Mouse (Mus musculus) erythroblast, embryonic 14.5 days (primary cell): ENCODE results near the gene Nab2. TPM values are rescaled to one million over a fixed set of nuclear protein-coding genes. Genes with fewer than 3 reads are reported as not detected.

ENCODE experiments used
- H3K27me3 ChIP-seq: 2 replicates; pipeline ENCODE4 v1.6.1; 2012; ENCODE audit warnings: inconsistent platforms; ENCODE audit not compliant: control insufficient read depth
- H3K36me3 ChIP-seq: 2 replicates; pipeline ENCODE4 v1.6.1; 2012; ENCODE audit warnings: mild to moderate bottlenecking, inconsistent platforms; ENCODE audit not compliant: control insufficient read depth
- H3K4me1 ChIP-seq: 2 replicates; pipeline ENCODE4 v1.6.1; 2012; ENCODE audit warnings: inconsistent platforms; ENCODE audit not compliant: control insufficient read depth
- H3K4me3 ChIP-seq: replicated peaks from 2 replicates; pipeline ENCODE3; 2012; ENCODE audit warnings: moderate library complexity, mild to moderate bottlenecking, inconsistent platforms
- H3K9me3 ChIP-seq: 2 replicates; pipeline ENCODE4 v1.6.1; 2012; ENCODE audit warnings: low read length, inconsistent platforms, mixed read lengths; ENCODE audit not compliant: control insufficient read depth
- GATA1 ChIP-seq: IDR thresholded peaks from 2 replicates; pipeline ENCODE4 v1.6.1; 2012; ENCODE audit warnings: low read length, inconsistent platforms, mixed read lengths
- TAL1 ChIP-seq: IDR thresholded peaks from 3 replicates; pipeline ENCODE4 v1.6.1; 2012; ENCODE audit warnings: low read length, inconsistent platforms, mixed read lengths
- polyA plus RNA-seq: library from polyadenylated mRNA; stranded (reverse); fragments of >175 nt; gene quantifications from 2 replicates; pipeline ENCODE4 v1.2.3, GENCODE M21; 2012

Gene Nab2
- polyA plus RNA-seq, 1 experiment, result 0.08 TPM

DNA sequence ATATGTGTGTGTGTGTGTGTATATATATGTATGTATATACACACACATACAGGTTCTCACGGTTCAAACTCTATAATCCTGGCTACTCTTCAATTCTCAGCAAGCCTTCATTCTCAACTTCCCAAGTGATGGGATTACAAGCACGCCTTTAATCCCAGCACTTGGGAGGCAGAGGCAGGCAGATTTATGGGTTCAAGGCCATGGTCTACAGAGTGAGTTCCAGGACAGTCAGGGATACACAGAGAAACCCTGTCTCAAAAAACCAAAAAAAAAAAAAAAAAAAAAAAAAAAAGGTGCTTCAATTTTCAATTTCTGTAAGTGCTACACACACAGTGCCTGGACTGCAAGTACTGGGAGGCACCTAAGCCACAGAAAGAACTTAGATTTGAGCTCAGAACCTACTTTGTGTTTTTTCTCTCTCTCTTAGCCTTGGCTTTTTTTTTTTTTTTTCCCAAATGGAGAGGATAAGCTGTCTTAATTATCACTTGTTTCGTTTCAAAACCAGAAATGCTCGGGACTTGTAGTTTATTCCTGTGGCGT lies 7.6 kb upstream of the Nab2 start:
- Histone ChIP-seq H3K4me1 (peaks cover 32% of the 10 kb centered on the region), H3K27me3 (no peaks in the 10 kb centered on the region), H3K4me3 (peak overlapping the region; percentile 92), H3K9me3 (peaks cover 2% of the 10 kb centered on the region; the same call in 1 of the 2 replicates), H3K36me3 (peaks cover 8% of the 10 kb centered on the region)
- TF ChIP-seq GATA1 (no peak), TAL1 (no peak)

DNA sequence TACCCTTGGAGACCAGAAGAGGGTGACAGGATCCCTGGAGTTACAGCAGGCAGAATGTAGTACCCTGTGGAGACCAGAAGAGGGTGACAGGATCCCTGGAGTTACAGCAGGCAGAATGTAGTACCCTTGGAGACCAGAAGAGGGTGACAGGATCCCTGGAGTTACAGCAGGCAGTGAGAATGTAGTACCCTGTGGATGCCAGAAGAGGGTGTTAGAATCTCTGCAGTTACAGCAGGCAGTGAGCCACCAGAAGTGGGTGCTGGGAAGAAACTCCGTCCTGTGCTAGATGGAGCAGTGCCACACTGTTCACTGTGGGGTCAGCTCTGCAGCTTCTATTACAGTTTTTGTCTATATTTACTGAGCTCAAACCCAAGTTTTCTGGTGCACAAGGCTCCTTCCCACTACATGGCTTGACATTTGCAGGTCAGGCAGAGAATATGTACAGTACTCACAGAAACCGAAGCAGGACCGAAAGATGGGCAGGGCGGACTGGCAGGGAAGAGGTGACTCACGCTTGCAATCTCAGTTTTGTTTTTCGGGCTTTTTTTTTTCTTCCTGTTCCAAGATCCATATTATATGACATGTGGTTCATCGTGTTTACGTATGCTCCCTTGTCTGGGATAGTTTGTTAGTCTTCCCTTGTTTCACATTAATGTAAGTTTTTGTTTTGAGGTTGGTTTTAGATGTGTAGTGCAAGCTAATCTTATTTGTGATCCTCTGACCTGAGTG lies 6.6 kb upstream of the Nab2 start:
- peaks cover 7% of the 10 kb centered on the region for H3K36me3 ChIP-seq
- no peak overlapping the region for H3K4me3 ChIP-seq
- H3K4me1 ChIP-seq, result peaks cover 32% of the 10 kb centered on the region
- TF ChIP-seq TAL1 (no peak), GATA1 (no peak)
- peaks cover 2% of the 10 kb centered on the region; the same call in 1 of the 2 replicates for H3K9me3 ChIP-seq
- peaks cover 3% of the 10 kb centered on the region; the same call in 1 of the 2 replicates for H3K27me3 ChIP-seq

DNA sequence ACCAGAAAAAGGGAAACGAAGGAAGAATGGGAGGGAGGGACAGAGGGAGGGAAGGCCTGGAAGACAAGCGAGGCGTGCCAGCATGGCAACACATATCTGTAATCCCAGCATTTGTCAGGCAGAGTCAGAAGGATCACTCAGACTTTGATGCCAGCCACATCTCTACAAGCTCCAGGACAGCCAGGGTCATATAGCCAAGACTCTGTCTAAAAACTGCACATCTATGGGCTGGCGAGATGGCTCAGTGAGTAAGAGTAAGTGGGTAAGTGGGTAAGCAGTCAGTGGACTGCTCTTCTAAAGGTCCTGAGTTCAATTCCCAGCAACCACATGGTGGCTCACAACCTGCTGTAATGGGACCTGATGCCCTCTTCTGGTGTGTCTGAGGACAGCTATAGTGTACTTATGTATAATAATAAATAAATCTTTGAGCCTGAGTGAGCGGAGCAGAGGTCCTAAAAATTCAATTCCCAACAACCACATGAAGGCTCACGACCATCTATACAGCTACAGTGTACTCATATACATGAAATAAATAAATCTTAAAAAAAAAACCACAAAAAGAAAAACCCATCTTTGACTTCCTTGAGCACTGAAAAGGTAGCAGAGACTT lies 5.8 kb upstream of the Nab2 start:
- H3K36me3 ChIP-seq, result peaks cover 5% of the 10 kb centered on the region
- no peak for TF ChIP-seq TAL1
- TF ChIP-seq GATA1, result no peak
- no peak overlapping the region for H3K4me3 ChIP-seq
- peaks cover 30% of the 10 kb centered on the region for H3K4me1 ChIP-seq
- H3K27me3 ChIP-seq, result peaks cover 9% of the 10 kb centered on the region
- peaks cover 2% of the 10 kb centered on the region; the same call in 1 of the 2 replicates for H3K9me3 ChIP-seq

DNA sequence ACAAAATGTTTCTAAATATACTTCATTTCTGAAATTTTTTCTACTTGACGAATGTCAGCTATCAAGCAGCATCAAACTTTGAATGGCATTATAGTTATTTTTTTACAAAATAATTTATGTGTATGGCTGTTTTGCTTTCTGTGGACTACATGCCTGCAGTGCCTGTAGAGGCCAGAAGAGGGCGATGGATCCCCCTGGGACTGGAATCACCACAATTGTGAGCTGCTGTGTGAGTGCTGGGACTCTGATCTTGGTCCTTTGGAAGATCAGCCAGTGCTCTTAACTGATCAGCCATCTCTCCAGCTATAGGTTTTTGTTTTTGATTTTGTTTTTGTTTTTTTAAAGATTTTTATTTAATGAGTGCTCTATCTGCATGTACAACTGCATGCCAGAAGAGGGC lies 2.9 kb upstream of the Nab2 start:
- Histone ChIP-seq H3K27me3 (peaks cover 38% of the 10 kb centered on the region), H3K4me1 (peaks cover 26% of the 10 kb centered on the region), H3K36me3 (no peaks in the 10 kb centered on the region), H3K9me3 (peaks cover 6% of the 10 kb centered on the region; the same call in 1 of the 2 replicates), H3K4me3 (no peak overlapping the region)
- no peak for TF ChIP-seq TAL1
- TF ChIP-seq GATA1, result no peak

DNA sequence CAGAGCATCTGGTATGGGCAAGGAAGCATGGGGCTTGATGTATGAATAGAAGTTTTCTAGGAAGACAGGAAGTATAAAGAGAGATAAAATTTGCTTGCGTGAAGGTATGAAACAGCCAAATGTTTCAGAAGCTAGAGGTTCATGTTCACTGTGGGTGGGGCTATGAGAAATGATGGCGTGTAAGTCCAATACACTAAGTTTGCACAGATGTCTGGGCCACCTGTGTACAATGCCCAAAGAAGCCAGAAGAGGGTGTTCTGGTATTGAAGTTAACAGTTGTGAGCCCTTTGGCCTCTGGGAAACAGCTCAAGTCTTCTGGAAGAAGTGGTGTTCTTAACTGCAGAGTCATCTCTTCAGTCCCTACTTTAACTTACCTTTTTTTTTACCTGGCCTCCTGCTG lies 1.8 kb upstream of the Nab2 start:
- peaks cover 6% of the 10 kb centered on the region; the same call in 1 of the 2 replicates for H3K9me3 ChIP-seq
- no peak overlapping the region for H3K4me3 ChIP-seq
- peaks cover 27% of the 10 kb centered on the region for H3K4me1 ChIP-seq
- H3K27me3 ChIP-seq, result peaks cover 49% of the 10 kb centered on the region
- no peak for TF ChIP-seq GATA1
- no peaks in the 10 kb centered on the region for H3K36me3 ChIP-seq

DNA sequence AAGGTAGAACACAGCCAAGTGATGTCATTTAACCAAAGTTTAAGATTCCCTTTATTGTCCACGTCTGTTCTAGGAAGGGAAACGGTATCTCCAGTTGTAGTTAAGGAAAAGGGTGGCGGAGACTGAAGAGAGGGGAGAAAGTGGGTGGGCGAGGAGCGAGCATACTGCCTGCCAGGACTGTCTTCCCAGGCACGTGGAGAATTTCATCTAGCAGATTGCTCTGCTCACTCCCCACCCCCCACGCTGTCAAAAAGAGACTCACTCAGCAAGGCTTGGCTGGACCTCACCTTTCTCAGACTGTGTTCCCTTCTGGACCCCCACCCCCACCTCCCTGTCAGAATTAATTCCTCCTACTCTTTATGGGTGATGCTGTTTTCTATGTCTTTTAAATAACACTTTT lies 802 bp upstream of the Nab2 start:
- Histone ChIP-seq H3K4me3 (no peak overlapping the region), H3K27me3 (peaks cover 59% of the 10 kb centered on the region), H3K9me3 (peaks cover 4% of the 10 kb centered on the region; the same call in 1 of the 2 replicates), H3K4me1 (peaks cover 25% of the 10 kb centered on the region), H3K36me3 (peaks cover 4% of the 10 kb centered on the region; the same call in 1 of the 2 replicates)
- no peak for TF ChIP-seq GATA1
- no peak for TF ChIP-seq TAL1

DNA sequence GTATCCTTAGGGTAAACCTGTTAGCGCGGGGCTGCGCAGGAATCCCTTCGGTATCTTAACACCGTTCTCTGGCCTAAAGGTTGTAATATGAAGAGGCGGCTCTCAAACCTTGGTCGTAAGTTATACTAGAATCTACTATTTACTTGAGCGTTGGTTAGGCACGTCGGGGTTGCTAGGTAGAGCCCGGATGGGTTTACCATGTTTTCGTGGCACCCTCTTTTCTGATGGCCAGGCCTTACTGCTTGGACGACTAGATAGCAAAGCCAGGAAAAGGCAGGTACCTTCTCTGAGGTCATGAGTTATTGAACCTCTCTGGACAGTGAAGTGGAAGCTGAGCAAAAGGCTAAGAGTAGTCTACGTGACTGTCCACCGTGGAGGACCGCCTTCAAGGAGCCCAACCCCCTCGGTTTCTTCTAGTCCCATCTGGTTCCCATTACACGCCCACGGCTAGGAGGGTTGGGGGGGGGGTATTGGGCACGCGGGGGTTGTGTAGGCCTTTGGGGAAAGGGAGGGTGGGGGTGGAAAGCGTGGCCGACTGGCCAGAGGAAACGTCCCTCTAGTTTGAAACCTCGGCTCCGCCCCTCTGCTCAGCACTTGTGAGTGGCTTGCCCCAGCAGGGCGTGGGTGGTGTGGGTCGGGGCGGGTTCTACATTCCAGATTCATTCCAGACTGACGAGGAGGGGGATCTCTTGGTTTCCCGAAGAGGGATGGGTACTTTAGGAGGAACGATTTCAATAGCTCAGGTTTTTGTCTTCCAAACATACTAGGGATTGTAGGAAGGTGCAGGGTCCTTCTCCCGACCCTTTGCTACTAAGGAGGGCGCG lies 887 bp downstream of the Nab2 start:
- TF ChIP-seq TAL1 (no peak), GATA1 (no peak)
- Histone ChIP-seq H3K27me3 (peaks cover 76% of the 10 kb centered on the region), H3K36me3 (peaks cover 8% of the 10 kb centered on the region; the same call in 1 of the 2 replicates), H3K9me3 (peaks cover 4% of the 10 kb centered on the region; the same call in 1 of the 2 replicates), H3K4me1 (peaks cover 33% of the 10 kb centered on the region), H3K4me3 (peak overlapping the region; percentile 34)

DNA sequence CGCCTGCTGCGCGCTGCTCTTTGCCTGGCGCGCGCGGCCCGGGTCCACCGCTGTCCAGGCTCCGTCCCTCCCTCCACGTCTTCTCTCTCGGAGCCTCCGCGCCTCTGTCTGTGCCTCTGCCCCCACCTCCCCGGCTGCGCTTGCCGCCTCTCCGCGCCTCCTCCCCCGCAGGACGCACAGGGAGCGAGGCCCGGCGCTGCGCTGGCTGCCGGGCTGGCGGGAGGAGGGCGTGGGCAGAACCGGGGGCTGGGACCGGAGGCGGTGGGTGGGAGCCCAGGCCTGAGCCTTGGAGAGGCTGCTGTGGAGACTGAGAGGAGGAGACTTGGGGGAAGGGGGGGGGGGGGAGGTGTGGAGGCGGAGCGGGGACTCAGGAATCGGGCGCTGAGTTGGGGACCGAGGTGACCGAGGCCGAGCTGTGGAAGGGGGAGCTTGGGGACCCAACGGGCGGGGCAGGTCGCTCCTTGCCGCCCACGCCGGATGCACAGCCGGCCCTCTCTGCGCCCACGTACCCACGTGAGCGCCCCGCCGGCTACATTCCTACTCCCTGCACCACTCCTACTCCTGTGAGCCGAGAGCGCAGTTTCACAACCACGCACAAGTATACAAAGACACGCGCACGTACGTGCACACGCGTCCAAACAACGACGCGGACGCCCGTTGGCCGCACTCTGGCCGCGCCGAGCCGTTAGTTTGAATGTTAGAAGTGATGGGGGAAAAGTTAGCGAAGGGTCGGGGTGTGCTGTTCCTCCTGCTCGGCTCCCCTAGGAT lies 1.7 kb downstream of the Nab2 start, which contains the start of gene Nemp1:
Gene Nemp1 (plus strand): TSS at position 401 of the 768 bp plus-strand sequence.
- TF ChIP-seq GATA1 (no peak), TAL1 (no peak)
- peaks cover 83% of the 10 kb centered on the region for H3K27me3 ChIP-seq

More for the DNA sequence above, 1.7 kb downstream of the Nab2 start, which contains the start of gene Nemp1:
- H3K4me1 ChIP-seq, result peaks cover 39% of the 10 kb centered on the region
- H3K4me3 ChIP-seq, result peak within 1 kb of the TSS; percentile 57
- peaks cover 4% of the 10 kb centered on the region; the same call in 1 of the 2 replicates for H3K9me3 ChIP-seq
- peaks cover 8% of the 10 kb centered on the region; the same call in 1 of the 2 replicates for H3K36me3 ChIP-seq
